Mouse (Mus musculus): ENCODE measurements at regions not wholly inside any gene's neighbourhood (a gene's known extent, or its start where the extent isn't known, plus 50 kb on each side); places are given as distances from the start of the nearest gene placed in this dataset.

DNA sequence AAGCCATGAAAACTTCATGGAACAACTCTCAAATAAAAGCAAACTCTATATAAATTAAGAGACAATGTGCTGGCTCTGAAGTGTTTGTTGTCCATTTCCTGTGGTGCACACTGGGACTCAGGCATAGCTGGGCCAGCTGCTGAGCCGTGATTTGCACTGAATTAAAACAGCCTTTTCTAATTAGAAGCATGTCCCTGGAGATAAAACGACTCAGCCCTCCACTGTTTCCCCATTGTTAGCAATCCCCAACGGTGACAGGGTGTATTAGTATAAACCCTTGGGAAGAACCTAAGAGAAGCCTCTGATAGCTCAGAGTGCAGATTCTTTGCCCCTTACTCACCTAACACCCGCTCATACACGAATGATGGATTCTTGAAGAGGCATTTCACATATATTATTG is 182.9 kb upstream of the Gm12728 start:
- TF ChIP-seq POLR2A (IDR thresholded peaks at IDR 0.05; ENCODE audit: control insufficient read depth, low read depth, low read length) (no peak), CTCF (IDR thresholded peaks at IDR 0.05; ENCODE audit: control insufficient read depth, insufficient read depth, insufficient replicate concordance, low read depth, low read length) (no peak)

Data from testis, adult 2 months (tissue).